Mouse (Mus musculus) bone marrow, adult 2 months (tissue): ENCODE measurements around the gene Psma3.

ENCODE experiments used
- CTCF ChIP-seq: fragments of 200-500 bp; IDR thresholded peaks from 2 replicates; pipeline ENCODE4 v1.5.1; 2011; ENCODE audit warnings: low read length, control low read depth; ENCODE audit not compliant: control insufficient read depth, insufficient read depth
- POLR2A ChIP-seq: fragments of 200-500 bp; IDR thresholded peaks from 2 replicates; pipeline ENCODE4 v1.6.1; 2011; ENCODE audit warnings: low read depth, mild to moderate bottlenecking, control low read depth, low read length, borderline replicate concordance; ENCODE audit not compliant: control insufficient read depth

DNA sequence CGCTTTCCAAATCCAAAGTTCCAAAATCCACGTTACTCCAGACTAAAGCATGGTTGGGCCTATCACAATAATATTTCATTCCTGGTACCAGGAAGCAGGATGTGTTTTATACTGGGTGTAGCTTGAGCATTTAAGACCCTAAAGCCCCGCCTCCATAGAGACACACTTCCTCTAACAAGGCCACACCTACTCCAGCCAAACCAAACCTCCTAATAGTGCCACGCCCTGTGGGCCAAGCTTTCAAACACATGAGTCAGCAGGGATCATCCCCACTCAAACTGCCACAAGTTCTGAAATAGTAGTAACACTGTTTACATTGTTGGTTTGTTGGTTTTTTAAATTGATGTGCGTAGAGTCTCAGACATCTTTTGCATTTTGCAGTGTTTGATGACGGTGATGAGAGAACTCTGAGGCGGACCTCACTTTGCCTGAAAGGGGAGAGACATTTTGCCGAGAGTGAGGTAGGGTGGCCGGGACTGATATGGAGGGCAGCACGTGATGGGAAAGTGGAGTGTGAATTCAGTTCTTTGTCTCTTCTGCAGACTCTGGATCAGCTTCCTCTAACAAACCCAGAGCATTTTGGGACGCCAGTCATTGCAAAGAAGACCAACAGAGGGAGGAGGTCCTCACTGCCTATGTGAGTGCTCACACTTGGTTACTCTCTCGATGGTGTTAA lies 62.4 kb downstream of the Psma3 start:
- TF ChIP-seq CTCF (no peak), POLR2A (no peak)
